Mouse (Mus musculus) lung, adult 2 months (tissue): ENCODE data around the gene Exoc6b.

Experiments
- CTCF ChIP-seq: fragments of 200-500 bp; IDR thresholded peaks from 2 replicates; pipeline ENCODE4 v1.5.1; 2011; ENCODE audit warnings: mild to moderate bottlenecking, low read length, control low read depth; ENCODE audit not compliant: insufficient read depth
- POLR2A ChIP-seq: fragments of 200-500 bp; IDR thresholded peaks from 2 replicates; pipeline ENCODE4 v1.6.1; 2011; ENCODE audit warnings: low read depth, mild to moderate bottlenecking, control low read depth, low read length, borderline replicate concordance; ENCODE audit errors: extremely low read depth

DNA sequence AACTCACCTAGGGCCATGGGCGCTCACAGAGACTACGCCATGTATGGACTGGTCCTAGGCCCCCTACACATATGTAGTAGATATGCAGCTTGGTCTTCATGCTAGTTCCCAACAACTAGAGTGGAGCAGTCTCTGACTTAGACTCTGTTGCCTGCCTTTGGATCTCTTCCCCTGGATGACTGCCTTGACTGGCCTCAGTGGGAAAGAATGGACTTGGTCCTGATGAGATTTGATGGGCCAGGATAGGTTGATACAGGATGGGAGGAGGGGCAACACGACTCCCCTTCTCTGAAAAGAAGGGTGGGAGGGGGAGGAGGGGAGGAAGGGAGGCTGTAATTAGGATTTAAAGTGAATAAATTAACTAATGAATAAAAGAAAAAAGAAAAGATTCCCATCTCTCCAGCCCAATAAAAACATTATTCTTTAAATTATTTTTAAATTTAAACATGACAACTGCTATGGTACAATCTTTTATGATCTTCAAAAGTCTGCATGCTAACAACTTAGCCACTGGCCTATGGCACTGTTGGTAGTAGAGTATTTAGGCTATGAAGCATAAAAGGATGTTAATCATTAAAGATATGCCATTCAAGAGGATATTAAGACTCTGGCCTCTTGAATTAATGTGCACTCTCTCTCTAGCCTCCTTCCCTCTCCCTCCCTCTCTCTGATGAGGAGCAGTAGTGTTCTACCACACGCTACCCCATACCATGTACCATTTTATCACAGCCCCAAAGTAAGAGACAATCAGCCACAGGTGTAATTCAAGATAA is 170.1 kb downstream of the Exoc6b start:
- no peak for TF ChIP-seq CTCF
- TF ChIP-seq POLR2A: no peak
